Mouse (Mus musculus): ENCODE data around the gene Ptpro.

GRCm38 (mm10) chr6:137287788-137288187, 35.7 kb downstream of the Ptpro start:
- TF ChIP-seq CTCF (IDR thresholded peaks at IDR 0.05; ENCODE audit: control insufficient read depth, insufficient read depth, low read length) = no peak
- no peak for TF ChIP-seq POLR2A (IDR thresholded peaks at IDR 0.05; ENCODE audit: borderline replicate concordance, control insufficient read depth, low read depth, low read length)
